Mouse (Mus musculus): ENCODE data around the gene 1810065E05Rik.

1810065E05Rik gene

DNA sequence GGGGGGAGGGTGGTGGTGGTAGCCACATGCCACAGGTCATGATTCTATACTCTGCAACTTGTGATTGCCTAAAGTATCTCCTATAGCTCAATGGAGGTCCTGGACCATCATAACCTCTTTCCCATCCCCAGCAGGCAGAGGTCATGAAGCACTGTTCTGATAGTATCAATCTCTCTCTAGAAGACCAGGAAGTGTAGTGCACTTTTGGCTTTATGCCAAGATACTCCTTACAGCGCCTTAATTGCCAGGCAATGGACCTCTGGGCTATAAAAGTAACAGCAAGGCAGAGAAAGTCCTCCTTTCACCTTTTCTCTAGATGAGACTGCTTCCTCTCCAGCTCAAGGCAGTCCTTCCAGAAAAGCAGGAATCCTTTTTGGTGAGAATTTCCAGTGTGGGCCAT is at the start of gene 1810065E05Rik:
1810065E05Rik (plus strand) TSS at position 297 of the 400 bp plus-strand sequence.
- in situ Hi-C loops (cut with MboI; ENCODE audit: low pct_unique_long_range_greater_than_20kb in 1 of 2, low sequenced_read_pairs in 2 of 2, unreplicated experiment in 1 of 2): loop anchor here in 1 of 2 experiments (25.0 kb wide), 1 partner anchor 216 kb away; the partner anchor contains the start of genes Olfr323 and Trim58

DNA sequence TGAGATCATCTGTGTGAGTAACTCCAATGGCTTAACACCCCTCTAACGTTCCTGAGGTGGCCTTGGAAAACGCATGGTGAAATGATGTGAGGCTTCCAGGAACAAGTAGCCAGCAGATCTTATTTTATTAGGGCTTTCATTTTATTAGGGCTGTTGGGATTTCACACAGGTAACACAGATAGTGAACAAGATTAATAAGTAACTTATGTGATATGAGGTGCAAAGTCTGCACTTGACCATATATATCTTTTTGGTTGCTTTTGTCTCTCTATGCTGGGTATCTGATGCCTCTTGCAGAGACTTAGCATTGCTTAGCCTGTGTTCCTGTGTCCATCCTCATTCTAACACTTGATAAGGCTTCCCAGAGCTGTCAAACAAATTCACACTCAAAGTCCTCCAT is 43.6 kb upstream of the 1810065E05Rik start:
- in situ Hi-C loops (cut with MboI; ENCODE audit: low pct_unique_long_range_greater_than_20kb in 1 of 2, low sequenced_read_pairs in 2 of 2, unreplicated experiment in 1 of 2): no loop called here

- in situ Hi-C loops (cut with MboI; ENCODE audit: low pct_unique_long_range_greater_than_20kb in 1 of 2, low sequenced_read_pairs in 2 of 2, unreplicated experiment in 1 of 2): no loop called here
These were observed 43.2 kb upstream of the 1810065E05Rik start for GRCm38 (mm10) chr11:58377686-58378085.

- in situ Hi-C loops (cut with MboI; ENCODE audit: low pct_unique_long_range_greater_than_20kb in 1 of 2, low sequenced_read_pairs in 2 of 2, unreplicated experiment in 1 of 2): no loop called here
These were observed 42.1 kb upstream of the 1810065E05Rik start, which contains the start of gene Lypd8 for GRCm38 (mm10) chr11:58378763-58379278. TSS of gene Lypd8 (plus strand) at chr11:58379043.

GRCm38 (mm10) chr11:58379516-58379915 is 41.4 kb upstream of the 1810065E05Rik start:
- in situ Hi-C loops (cut with MboI; ENCODE audit: low pct_unique_long_range_greater_than_20kb in 1 of 2, low sequenced_read_pairs in 2 of 2, unreplicated experiment in 1 of 2): no loop called here

- in situ Hi-C loops (cut with MboI; ENCODE audit: low pct_unique_long_range_greater_than_20kb in 1 of 2, low sequenced_read_pairs in 2 of 2, unreplicated experiment in 1 of 2): no loop called here
These were observed 38.4 kb upstream of the 1810065E05Rik start for GRCm38 (mm10) chr11:58382471-58382870.

- in situ Hi-C loops (cut with MboI; ENCODE audit: low pct_unique_long_range_greater_than_20kb in 1 of 2, low sequenced_read_pairs in 2 of 2, unreplicated experiment in 1 of 2): loop anchor here in 1 of 2 experiments (25.0 kb wide), 1 partner anchor 237 kb away; the partner anchor contains the start of genes Olfr323 and Trim58
These were observed 20.8 kb upstream of the 1810065E05Rik start for GRCm38 (mm10) chr11:58399985-58400645.

- in situ Hi-C loops (cut with MboI; ENCODE audit: low pct_unique_long_range_greater_than_20kb in 1 of 2, low sequenced_read_pairs in 2 of 2, unreplicated experiment in 1 of 2): loop anchor here in 1 of 2 experiments (25.0 kb wide), 1 partner anchor 237 kb away; the partner anchor contains the start of genes Olfr323 and Trim58
These were observed 20.3 kb upstream of the 1810065E05Rik start for GRCm38 (mm10) chr11:58400655-58401054.

DNA sequence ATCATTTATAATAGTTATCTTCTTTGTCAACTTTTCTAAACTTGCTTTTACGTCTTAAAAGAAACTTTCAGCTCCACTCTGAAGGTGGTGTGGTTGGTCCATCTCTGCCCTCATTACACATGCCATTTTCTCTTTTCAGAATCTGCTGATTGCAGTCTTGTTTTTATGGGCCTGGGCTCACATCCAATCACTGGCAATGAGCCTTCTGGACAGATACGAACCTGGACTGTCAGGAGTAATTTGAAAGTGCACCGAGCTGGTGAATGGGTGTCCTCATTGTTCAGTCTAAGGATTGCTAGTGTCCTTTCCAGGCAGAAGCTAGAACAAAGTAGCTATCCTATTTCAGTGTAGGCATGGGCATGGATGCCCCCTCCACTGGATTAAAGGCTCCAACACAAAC is 12.8 kb upstream of the 1810065E05Rik start:
- in situ Hi-C loops (cut with MboI; ENCODE audit: low pct_unique_long_range_greater_than_20kb in 1 of 2, low sequenced_read_pairs in 2 of 2, unreplicated experiment in 1 of 2): loop anchor here in 1 of 2 experiments (25.0 kb wide), 1 partner anchor 229 kb away; the partner anchor contains the start of genes Olfr323 and Trim58

DNA sequence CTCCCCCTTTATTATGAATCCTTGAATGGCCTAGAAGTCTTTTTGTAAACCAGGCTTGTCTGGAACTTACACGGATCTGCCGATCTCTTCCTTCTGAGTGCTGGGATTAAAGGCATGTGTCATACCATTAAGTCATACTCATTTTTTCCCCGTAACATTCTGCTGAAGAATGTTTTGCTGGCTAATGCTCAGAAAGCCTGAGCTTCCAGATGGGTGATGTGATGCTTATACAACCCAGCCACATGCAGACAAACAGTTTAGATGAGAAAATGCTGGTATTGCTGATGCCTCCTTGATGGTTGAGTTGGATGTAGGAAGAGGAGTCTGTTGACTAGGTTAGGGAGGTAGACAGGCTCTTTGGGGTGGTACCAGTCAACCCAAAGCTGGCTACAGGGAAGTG is 2.6 kb upstream of the 1810065E05Rik start:
- in situ Hi-C loops (cut with MboI; ENCODE audit: low pct_unique_long_range_greater_than_20kb in 1 of 2, low sequenced_read_pairs in 2 of 2, unreplicated experiment in 1 of 2): loop anchor here in 1 of 2 experiments (25.0 kb wide), 1 partner anchor 219 kb away; the partner anchor contains the start of genes Olfr323 and Trim58

GRCm38 (mm10) chr11:58432259-58432658 is 11.3 kb downstream of the 1810065E05Rik start, which contains the start of gene Gm12253:
TSS of gene Gm12253 (plus strand) at chr11:58432559.
- in situ Hi-C loops (cut with MboI; ENCODE audit: low pct_unique_long_range_greater_than_20kb in 1 of 2, low sequenced_read_pairs in 2 of 2, unreplicated experiment in 1 of 2): no loop called here

DNA sequence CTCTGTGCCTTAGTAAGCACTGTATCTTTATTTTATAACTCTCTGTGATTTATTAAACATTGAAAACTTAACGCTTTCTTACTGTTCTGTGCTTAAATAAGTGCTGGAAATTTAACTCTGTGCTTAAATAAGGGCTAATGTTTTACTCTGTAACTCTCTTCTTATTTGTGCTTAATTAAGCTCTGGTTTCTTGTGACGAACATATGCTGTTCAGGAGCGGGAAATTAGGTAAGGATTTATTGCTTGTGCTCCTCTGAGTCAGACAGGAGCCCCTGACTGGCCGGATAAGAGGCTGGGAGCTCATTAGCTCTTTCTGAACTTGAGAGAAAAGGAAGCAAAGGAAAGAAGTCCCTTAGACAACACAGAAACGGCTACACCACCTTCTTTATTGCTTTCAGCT is 17.0 kb downstream of the 1810065E05Rik start:
- in situ Hi-C loops (cut with MboI; ENCODE audit: low pct_unique_long_range_greater_than_20kb in 1 of 2, low sequenced_read_pairs in 2 of 2, unreplicated experiment in 1 of 2): no loop called here

- in situ Hi-C loops (cut with MboI; ENCODE audit: low pct_unique_long_range_greater_than_20kb in 1 of 2, low sequenced_read_pairs in 2 of 2, unreplicated experiment in 1 of 2): no loop called here
These were observed 31.8 kb downstream of the 1810065E05Rik start, which contains the start of gene Lypd9 for GRCm38 (mm10) chr11:58452759-58453158. TSS of gene Lypd9 (minus strand) at chr11:58452923.

DNA sequence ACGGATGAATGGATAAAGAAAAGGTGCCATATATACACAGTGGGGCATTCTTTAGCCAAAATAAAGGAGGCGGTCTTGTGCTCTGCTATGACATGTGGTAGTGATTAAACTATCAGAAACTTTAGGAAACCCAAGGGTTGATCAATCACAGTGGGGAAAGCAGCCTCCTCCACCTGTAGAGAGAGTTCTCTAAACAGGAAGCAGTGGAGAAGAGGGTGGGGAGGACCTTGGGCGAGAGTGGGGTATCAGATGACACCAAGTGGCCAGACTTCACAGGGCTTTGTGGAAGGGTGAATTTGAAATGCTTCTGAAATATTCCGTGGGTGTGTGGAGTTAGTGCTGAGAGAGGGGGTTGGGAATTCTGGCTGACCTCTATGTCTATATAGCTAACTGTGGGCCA is 32.7 kb downstream of the 1810065E05Rik start:
- in situ Hi-C loops (cut with MboI; ENCODE audit: low pct_unique_long_range_greater_than_20kb in 1 of 2, low sequenced_read_pairs in 2 of 2, unreplicated experiment in 1 of 2): no loop called here

GRCm38 (mm10) chr11:58462170-58462569 is 41.3 kb downstream of the 1810065E05Rik start, which contains the start of gene Olfr30:
TSS of gene Olfr30 (minus strand) at chr11:58462270.
- in situ Hi-C loops (cut with MboI; ENCODE audit: low pct_unique_long_range_greater_than_20kb in 1 of 2, low sequenced_read_pairs in 2 of 2, unreplicated experiment in 1 of 2): no loop called here
